17 mouse cellular contexts compared by ENCODE assay signal in genomic region chr17:88004892-88005291, GRCm38 (mm10).
"Had no signal": no experiment of that assay in that cellular context is flagged by ENCODE, and none has a peak within 500 bp of the region (broad histone marks: within the 10 kb centered on the region; RNA-seq: fewer than 3 reads in every experiment).

No protein-coding gene starts in this region.

- H3K9ac ChIP-seq: lung, embryonic 15.5 days; midbrain, embryonic 13.5 days; midbrain, embryonic 15.5 days; neural tube, embryonic 12.5 days; stomach, embryonic 15.5 days had no signal

- H3K4me2 ChIP-seq: lung, embryonic 15.5 days; midbrain, embryonic 11.5 days; midbrain, embryonic 13.5 days; midbrain, embryonic 15.5 days; neural tube, embryonic 12.5 days; stomach, embryonic 15.5 days had no signal

- DNase-seq: lung, adult 2 months; lung, postnatal 14 days; lung, postnatal 36 days; right cerebral cortex, postnatal 14 days; thymus, adult 2 months; thymus, postnatal 25 days; thymus, postnatal 4 days had no signal

- H3K4me3 ChIP-seq: lung, embryonic 15.5 days; megakaryocyte, embryonic 14.5 days; midbrain, embryonic 13.5 days; midbrain, embryonic 15.5 days; neural tube, embryonic 12.5 days; stomach, embryonic 15.5 days had no signal

- H3K27me3 ChIP-seq: lung, embryonic 15.5 days; megakaryocyte, embryonic 14.5 days; midbrain, embryonic 13.5 days; midbrain, embryonic 15.5 days; neural tube, embryonic 12.5 days; stomach, embryonic 15.5 days had no signal

- H3K27ac ChIP-seq: lung, embryonic 15.5 days; macrophage; midbrain, embryonic 13.5 days; midbrain, embryonic 15.5 days; neural tube, embryonic 12.5 days; stomach, embryonic 15.5 days; stomach, postnatal 0 days had no signal

- ATAC-seq: lung, postnatal 0 days; midbrain, embryonic 13.5 days; midbrain, embryonic 15.5 days had no signal

- H3K9me3 ChIP-seq: lung, embryonic 15.5 days; megakaryocyte, embryonic 14.5 days; midbrain, embryonic 13.5 days; midbrain, embryonic 15.5 days; neural tube, embryonic 12.5 days; stomach, embryonic 15.5 days had no signal

- H3K4me1 ChIP-seq: lung, embryonic 15.5 days; megakaryocyte, embryonic 14.5 days; midbrain, embryonic 13.5 days; midbrain, embryonic 15.5 days; neural tube, embryonic 12.5 days; stomach, embryonic 15.5 days had no signal
